ENCODE assay signal across 14 mouse cellular contexts in the genomic region with DNA sequence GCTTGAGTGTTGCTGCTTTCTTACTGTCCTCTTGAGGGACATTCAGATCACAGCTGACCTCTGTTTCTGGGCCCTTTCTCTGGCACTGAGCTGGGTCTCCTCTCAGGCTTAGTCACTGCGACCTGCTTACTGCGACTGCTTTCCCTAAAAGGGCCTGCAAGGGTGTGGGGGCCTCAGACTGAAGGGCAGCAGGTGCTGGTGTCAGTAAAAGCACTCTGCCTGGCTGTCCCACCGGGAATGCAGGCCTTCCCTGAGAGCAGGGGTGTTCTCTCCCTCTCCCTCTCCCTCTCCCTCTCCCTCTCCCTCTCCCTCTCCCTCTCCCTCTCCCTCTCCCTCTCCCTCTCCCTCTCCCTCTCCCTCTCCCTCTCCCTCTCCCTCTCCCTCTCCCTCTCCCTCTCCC. TPM values are rescaled to one million over a fixed set of nuclear protein-coding genes. Genes with fewer than 3 reads are reported as not detected.
DNase-seq lines count a peak whose midpoint lies in the region; ATAC-seq and TF ChIP-seq lines count a peak whose summit lies in the region.
"Not testable (repeated sequence)": the region's sequence is repeated elsewhere in the genome, so short reads cannot be mapped to it uniquely, and the experiment has no call there.
"Had no signal": no experiment of that assay in that cellular context is flagged by ENCODE, and none has a peak within 500 bp of the region (broad histone marks: within the 10 kb centered on the region; RNA-seq: fewer than 3 reads in every experiment).

No protein-coding gene starts in this region.

- intact Hi-C loops in gastrocnemius, postnatal 14 days (cut with DNase I; ENCODE audit: low total_unique reads), result not testable (repeated sequence)

- not testable (repeated sequence) for H3K4me2 ChIP-seq in embryonic facial prominence, embryonic 14.5 days (ENCODE audit: low read depth, low read length); heart, embryonic 12.5 days; intestine, embryonic 16.5 days (ENCODE audit: low read depth, low read length); myocyte (ENCODE audit: low read depth)

- ATAC-seq in embryonic facial prominence, embryonic 14.5 days (ENCODE audit: low read depth); heart, embryonic 12.5 days (ENCODE audit: insufficient number of reproducible peaks, low FRiP score): not testable (repeated sequence)
- peak; percentile 21; the same call in 1 of the 2 replicates for ATAC-seq in intestine, embryonic 16.5 days

- H3K36me3 ChIP-seq in embryonic facial prominence, embryonic 14.5 days (ENCODE audit: control insufficient read depth, insufficient read depth, low read length); heart, embryonic 12.5 days; intestine, embryonic 16.5 days (ENCODE audit: control insufficient read depth, insufficient read depth, low read length); myocyte (ENCODE audit: control insufficient read depth, insufficient read depth): not testable (repeated sequence)

- H3K79me2 ChIP-seq in myocyte (ENCODE audit: control insufficient read depth, insufficient read depth), result not testable (repeated sequence)

- H3K9me3 ChIP-seq in embryonic facial prominence, embryonic 14.5 days (ENCODE audit: control insufficient read depth, low read length); heart, embryonic 12.5 days (replicated peaks); intestine, embryonic 16.5 days (ENCODE audit: control insufficient read depth, low read length): not testable (repeated sequence)

- H3K27ac ChIP-seq in embryonic facial prominence, embryonic 14.5 days (replicated peaks; ENCODE audit: low read depth, low read length); heart, embryonic 12.5 days (ENCODE audit: poor library complexity, severe bottlenecking); intestine, embryonic 16.5 days (ENCODE audit: low read length): not testable (repeated sequence)

- H3K9ac ChIP-seq in embryonic facial prominence, embryonic 14.5 days (ENCODE audit: low read depth, low read length); intestine, embryonic 16.5 days (ENCODE audit: low read depth, low read length): not testable (repeated sequence)
- 0 out of 2 replicates have a peak overlapping the region, but pooled peaks have one; percentile 18 for H3K9ac ChIP-seq in heart, embryonic 12.5 days

- WGBS in embryonic facial prominence, embryonic 14.5 days, result 12% methylated on average over 3 of the region's 3 CpGs
- WGBS in heart, embryonic 12.5 days, result 8% methylated on average over 3 of the region's 3 CpGs
- WGBS in intestine, embryonic 16.5 days, result 15% methylated on average over 3 of the region's 3 CpGs

- DNase-seq in embryonic facial prominence, embryonic 14.5 days (ENCODE audit: low spot score), result peak; percentile 31
- DNase-seq in gastrocnemius, postnatal 14 days, result peak; percentile 22
- DNase-seq in skeletal muscle tissue, adult 2 months (ENCODE audit: low read depth, low spot score), result peak; percentile 30

- H3ac ChIP-seq in myocyte (ENCODE audit: control insufficient read depth, insufficient read length), result not testable (repeated sequence)

- not testable (repeated sequence) for H3K4me3 ChIP-seq in embryonic facial prominence, embryonic 14.5 days (ENCODE audit: low read depth, low read length); heart, embryonic 12.5 days; intestine, embryonic 16.5 days (ENCODE audit: low read length); myocyte

- H3K4me1 ChIP-seq in embryonic facial prominence, embryonic 14.5 days (ENCODE audit: control insufficient read depth, insufficient read depth, low read length); heart, embryonic 12.5 days (replicated peaks); intestine, embryonic 16.5 days (ENCODE audit: control insufficient read depth, insufficient read depth, low read length): not testable (repeated sequence)

- not testable (repeated sequence) for TF ChIP-seq POLR2A in myocyte (IDR thresholded peaks at IDR 0.05; ENCODE audit: insufficient read length, low read depth)

- not testable (repeated sequence) for H3K27me3 ChIP-seq in embryonic facial prominence, embryonic 14.5 days (replicated peaks; ENCODE audit: control insufficient read depth, insufficient read depth, low read length); heart, embryonic 12.5 days (replicated peaks); intestine, embryonic 16.5 days (replicated peaks; ENCODE audit: control insufficient read depth, insufficient read depth, low read length); myocyte (ENCODE audit: control insufficient read depth, insufficient read depth, insufficient read length)

TF ChIP-seq in myocyte, 11 proteins besides CTCF, POLR2A, EP300 and RAD21:
- TF ChIP-seq MYOD1 (IDR thresholded peaks at IDR 0.05; ENCODE audit: control insufficient read depth in 1 of 3, insufficient read length in 2 of 3, low read depth in 2 of 3) (peak; percentile 23 to 84 (median 84)), MYOG (IDR thresholded peaks at IDR 0.05; ENCODE audit: control insufficient read depth in 1 of 3, insufficient read depth in 1 of 3, insufficient read length in 2 of 3, low read depth in 2 of 3) (peak in 1 of 3 experiments; percentile 28)

RNA-seq across cellular contexts. Expression of a gene that starts 12.9 kb away (rescaled TPM):
- 1.9 and 2.3 TPM in 2 replicates for polyA plus RNA-seq in embryonic facial prominence, embryonic 14.5 days (2014; fragmentation: Nextera tagmentation; extraction: Ambion mirVana)
- 10 to 100 TPM; 19.5 to 20.8 TPM for total RNA-seq in gastrocnemius, postnatal 14 days (2021)
- polyA plus RNA-seq in heart, embryonic 12.5 days (2016; fragmentation: Nextera tagmentation; extraction: Ambion mirVana), result 0.04 and 0.05 TPM in 2 replicates
- polyA plus RNA-seq in intestine, embryonic 16.5 days (2015; fragmentation: Nextera tagmentation; extraction: Ambion mirVana), result 0.50 and 0.51 TPM in 2 replicates
- 2.4 TPM for polyA plus RNA-seq in myocyte (2012; fragmentation: generic; extraction: Trizol)
- total RNA-seq: adrenal gland, postnatal 14 days; CH12.LX had no signal
- polyA plus RNA-seq: activated CD4-positive, CD25-positive, alpha-beta regulatory T cell, adult 4 months; CD4-positive, CD25-positive, alpha-beta regulatory T cell, adult 4 months; embryonic facial prominence, embryonic 10.5 days; erythroblast, embryonic 14.5 days; forebrain, embryonic 10.5 days; G1E had no signal
